Mouse (Mus musculus): Measurements from ENCODE around the gene Mrgprb5. TPM values are rescaled to one million over a fixed set of nuclear protein-coding genes. Genes with fewer than 3 reads are reported as not detected.
"Not testable (repeated sequence)": the region's sequence is repeated elsewhere in the genome, so short reads cannot be mapped to it uniquely, and the experiment has no call there.

Mrgprb5 gene
- polyA plus RNA-seq (2012; rRNA removed), result not detected in 2 replicates

DNA sequence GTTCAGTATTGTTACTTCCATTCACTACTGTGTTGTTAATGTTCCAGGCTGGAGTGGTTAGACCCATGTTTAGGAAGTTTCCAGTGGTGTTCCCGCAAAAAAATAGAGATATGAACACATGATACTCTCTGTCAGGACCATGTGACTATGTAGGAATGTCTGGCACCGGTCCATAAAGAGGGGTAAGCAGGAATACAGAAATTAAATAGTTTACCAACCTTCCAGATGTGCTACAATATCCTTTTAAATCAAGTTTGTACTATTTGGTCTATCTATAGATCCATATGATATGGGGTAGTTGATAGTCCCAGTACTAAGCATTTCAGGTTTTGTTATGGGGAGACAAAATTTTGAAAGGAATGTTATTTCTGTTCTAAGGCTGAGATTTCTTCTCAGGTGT lies at the start of gene Mrgprb5:
Mrgprb5 (minus strand) TSS at position 101 of the 400 bp plus-strand sequence.
- Histone ChIP-seq H3K4me3 (ENCODE audit: insufficient read depth, low read length) (no peak within 1 kb of the TSS), H3K4me1 (ENCODE audit: control insufficient read depth, insufficient read depth, low read length) (no peaks in the 10 kb centered on the region), H3K27ac (ENCODE audit: insufficient read depth, low read length) (no peak within 1 kb of the TSS)
- TF ChIP-seq POLR2A (IDR thresholded peaks at IDR 0.05; ENCODE audit: extremely low read depth, insufficient read depth, low read length) (no peak), CTCF (IDR thresholded peaks at IDR 0.05; ENCODE audit: extremely low read depth, insufficient read depth, low read length) (no peak)

DNA sequence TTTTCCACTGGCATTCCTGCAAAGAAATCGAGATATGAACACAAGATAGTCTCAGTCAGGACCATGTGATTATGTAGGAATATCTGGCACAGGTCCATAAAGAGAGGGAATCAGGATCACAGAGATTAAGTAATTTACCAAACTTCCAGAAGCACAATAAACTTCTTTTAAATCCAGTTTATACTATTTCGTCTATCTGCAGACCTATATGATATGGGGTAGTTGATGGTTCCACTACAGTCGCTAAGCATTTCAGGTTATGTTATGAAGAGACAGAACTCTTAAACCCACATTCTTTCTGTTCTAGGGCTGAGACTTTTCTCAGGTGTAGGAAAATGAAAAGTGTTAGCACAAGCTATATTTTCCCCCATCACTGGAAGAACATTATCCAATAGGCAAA lies 30.4 kb upstream of the Mrgprb5 start, which contains the start of gene Mrgprb4:
Mrgprb4 (minus strand) TSS at position 101 of the 400 bp plus-strand sequence.
- Histone ChIP-seq H3K4me3 (ENCODE audit: insufficient read depth, low read length) (no peak within 1 kb of the TSS), H3K4me1 (ENCODE audit: control insufficient read depth, insufficient read depth, low read length) (no peaks in the 10 kb centered on the region), H3K27ac (ENCODE audit: insufficient read depth, low read length) (no peak within 1 kb of the TSS)
- TF ChIP-seq CTCF (IDR thresholded peaks at IDR 0.05; ENCODE audit: extremely low read depth, insufficient read depth, low read length), result no peak
- no peak for TF ChIP-seq POLR2A (IDR thresholded peaks at IDR 0.05; ENCODE audit: extremely low read depth, insufficient read depth, low read length)

DNA sequence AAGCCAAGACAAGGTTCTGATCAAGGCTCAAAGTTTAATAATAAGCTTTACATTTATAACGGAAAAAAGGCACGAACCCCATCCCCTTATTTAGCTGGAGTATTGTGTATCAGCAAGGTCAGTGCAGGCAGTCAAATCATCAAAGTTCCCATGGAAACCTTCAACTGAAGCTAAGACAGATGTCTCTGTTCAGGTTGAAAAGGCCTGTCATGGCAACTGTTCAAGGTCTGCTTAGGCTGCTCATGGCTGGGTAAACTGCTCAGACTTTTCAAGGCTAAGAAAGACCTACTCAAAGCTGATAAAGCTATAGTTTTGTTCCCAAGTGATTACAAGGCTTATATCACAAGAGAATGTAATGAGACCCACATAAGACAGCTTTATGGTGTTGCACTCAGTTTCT lies 1.3 kb downstream of the Mrgprb5 start:
- Histone ChIP-seq H3K27ac (ENCODE audit: insufficient read depth, low read length) (no peak overlapping the region), H3K4me1 (ENCODE audit: control insufficient read depth, insufficient read depth, low read length) (no peaks in the 10 kb centered on the region)
- TF ChIP-seq POLR2A (IDR thresholded peaks at IDR 0.05; ENCODE audit: extremely low read depth, insufficient read depth, low read length) (no peak), CTCF (IDR thresholded peaks at IDR 0.05; ENCODE audit: extremely low read depth, insufficient read depth, low read length) (no peak)

DNA sequence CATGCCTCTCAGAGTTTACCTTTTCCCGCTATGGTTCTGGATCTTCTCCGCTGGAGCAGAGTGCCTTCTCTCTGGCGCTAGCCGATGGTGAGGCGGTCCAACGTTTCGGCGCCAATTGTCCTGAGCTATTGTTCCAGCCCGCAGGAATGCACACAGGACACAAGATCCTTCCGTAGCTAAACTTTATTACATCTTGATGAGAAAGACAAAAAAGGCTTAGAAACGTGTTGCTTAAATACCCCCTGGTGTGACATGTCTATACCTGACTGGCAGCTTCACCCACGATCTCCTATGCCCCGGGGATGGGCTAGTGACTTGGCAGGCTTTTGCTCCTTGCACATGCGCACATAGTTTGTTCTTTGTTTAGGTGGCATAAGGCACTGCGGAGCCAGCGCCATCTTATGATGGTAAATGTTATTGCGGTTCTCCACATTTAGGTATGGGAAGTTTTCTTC lies 30.5 kb downstream of the Mrgprb5 start:
- H3K27ac ChIP-seq (ENCODE audit: insufficient read depth, low read length), result peak overlapping the region; percentile 78
- 0 out of 2 replicates have a peak, but pooled peaks have one; percentile 20 for TF ChIP-seq CTCF (IDR thresholded peaks at IDR 0.05; ENCODE audit: extremely low read depth, insufficient read depth, low read length)
- no peak for TF ChIP-seq POLR2A (IDR thresholded peaks at IDR 0.05; ENCODE audit: extremely low read depth, insufficient read depth, low read length)
- peak overlapping the region; percentile 41 for H3K4me3 ChIP-seq (ENCODE audit: insufficient read depth, low read length)
- no peaks in the 10 kb centered on the region for H3K4me1 ChIP-seq (ENCODE audit: control insufficient read depth, insufficient read depth, low read length)

More for the DNA sequence above, 1.3 kb downstream of the Mrgprb5 start:
- H3K4me3 ChIP-seq (ENCODE audit: insufficient read depth, low read length), result no peak overlapping the region

DNA sequence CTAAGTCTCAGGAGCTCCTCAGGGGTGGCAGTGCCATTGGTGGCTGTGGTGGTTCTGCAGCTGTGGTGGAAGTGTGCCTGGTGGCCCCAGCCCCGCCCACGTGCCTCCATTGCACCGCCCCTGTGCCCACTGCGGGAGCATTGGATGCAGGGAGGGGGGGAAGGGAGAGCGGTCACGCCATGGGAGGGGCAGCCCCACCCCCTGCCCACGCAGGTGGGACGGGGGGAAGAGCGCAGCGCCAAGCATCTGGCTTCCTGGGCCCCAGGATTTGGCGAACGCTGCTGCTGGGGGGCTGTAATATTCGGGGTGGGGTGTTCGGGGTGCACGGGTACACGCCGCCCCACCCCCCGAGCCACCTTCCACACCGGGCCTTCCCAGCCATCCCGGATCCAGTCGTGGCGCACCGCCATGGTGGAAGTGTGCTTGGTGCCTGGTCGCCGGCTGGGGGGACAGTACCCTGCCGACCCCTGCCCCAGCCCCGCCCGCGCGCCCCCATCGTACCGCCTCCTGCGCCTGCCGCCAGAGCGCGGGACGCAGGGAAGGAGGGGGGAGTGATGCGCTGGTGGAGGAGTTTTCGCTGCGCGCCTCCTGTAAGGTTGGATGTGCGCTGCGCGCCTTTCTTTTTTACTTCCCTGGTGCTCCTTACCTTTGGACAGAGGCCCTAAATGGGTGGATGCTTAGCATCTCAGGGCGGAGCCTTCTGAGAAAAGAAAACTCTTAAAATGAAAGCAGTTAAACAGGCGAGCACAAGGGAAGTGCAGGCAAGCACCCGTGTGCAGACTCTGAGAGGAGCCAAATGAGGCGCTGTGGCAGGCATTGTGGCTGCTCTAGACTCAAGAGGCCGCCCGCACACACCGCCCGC lies 31.4 kb downstream of the Mrgprb5 start:
- no peak for TF ChIP-seq CTCF (IDR thresholded peaks at IDR 0.05; ENCODE audit: extremely low read depth, insufficient read depth, low read length)
- no peak for TF ChIP-seq POLR2A (IDR thresholded peaks at IDR 0.05; ENCODE audit: extremely low read depth, insufficient read depth, low read length)
- peak overlapping the region; percentile 78 for H3K27ac ChIP-seq (ENCODE audit: insufficient read depth, low read length)

DNA sequence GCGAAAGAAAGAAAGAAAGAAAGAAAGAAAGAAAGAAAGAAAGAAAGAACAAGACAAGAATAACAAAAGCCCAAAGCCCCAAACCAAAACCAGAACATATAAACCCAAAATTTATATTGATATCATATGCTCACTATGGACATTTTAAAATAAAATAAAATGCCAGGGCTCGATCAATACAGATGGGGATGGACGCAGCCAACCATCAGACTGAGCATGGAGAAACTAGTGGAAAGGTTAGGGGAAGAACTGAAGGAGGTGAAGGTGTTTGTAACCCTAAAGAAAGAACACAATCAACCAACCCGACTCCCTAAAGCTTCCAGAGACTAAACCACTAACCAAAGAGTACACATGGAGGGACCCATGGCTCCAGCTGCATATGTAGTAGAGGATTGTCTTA lies 36.1 kb downstream of the Mrgprb5 start:
- no peaks in the 10 kb centered on the region for H3K4me1 ChIP-seq (ENCODE audit: control insufficient read depth, insufficient read depth, low read length)
- no peak overlapping the region for H3K27ac ChIP-seq (ENCODE audit: insufficient read depth, low read length)
- TF ChIP-seq POLR2A (IDR thresholded peaks at IDR 0.05; ENCODE audit: extremely low read depth, insufficient read depth, low read length) (no peak), CTCF (IDR thresholded peaks at IDR 0.05; ENCODE audit: extremely low read depth, insufficient read depth, low read length) (no peak)
- no peak overlapping the region for H3K4me3 ChIP-seq (ENCODE audit: insufficient read depth, low read length)

More for the DNA sequence above, 31.4 kb downstream of the Mrgprb5 start:
- Histone ChIP-seq H3K4me1 (ENCODE audit: control insufficient read depth, insufficient read depth, low read length) (no peaks in the 10 kb centered on the region), H3K4me3 (ENCODE audit: insufficient read depth, low read length) (peak overlapping the region; percentile 41)

DNA sequence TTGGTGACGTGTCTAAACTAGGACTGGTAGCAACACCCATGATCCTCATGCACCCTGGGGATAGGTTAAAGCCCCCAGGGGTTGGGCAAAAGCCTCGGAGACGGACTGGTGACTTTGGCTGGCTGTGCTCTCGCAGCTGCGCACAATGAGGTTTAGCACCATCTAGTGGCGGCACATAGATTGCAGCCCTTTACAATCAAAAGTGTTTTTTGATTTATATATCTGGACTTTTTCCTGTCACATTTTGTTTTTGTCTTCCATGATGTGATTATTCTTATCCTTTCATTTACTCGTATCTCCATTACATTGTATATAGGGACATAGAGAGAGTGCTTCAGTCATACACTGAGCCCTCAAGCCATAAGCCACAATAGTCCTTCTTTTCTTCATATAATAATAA lies 36.6 kb downstream of the Mrgprb5 start:
- H3K4me1 ChIP-seq (ENCODE audit: control insufficient read depth, insufficient read depth, low read length); H3K27ac ChIP-seq (ENCODE audit: insufficient read depth, low read length); H3K4me3 ChIP-seq (ENCODE audit: insufficient read depth, low read length): not testable (repeated sequence)

DNA sequence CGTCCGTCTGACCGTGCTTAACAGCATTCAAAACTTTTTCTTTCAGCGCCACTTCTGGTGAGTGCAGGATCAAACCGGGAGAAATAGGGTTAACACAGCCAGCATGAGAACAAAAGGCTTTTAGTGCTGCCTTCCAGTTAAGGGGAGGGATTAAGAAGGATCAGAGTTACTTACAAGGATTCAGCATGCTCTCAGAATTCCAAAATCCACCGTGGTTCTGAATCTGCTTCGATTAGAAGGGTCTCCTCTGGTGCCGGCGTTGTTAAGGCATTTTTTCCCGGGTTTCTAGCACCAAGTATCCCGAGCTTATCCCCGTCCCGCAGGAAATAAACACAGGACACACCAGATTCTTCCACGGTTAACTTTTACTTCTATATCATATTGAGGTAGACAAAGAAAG lies 37.0 kb downstream of the Mrgprb5 start:
- H3K4me1 ChIP-seq (ENCODE audit: control insufficient read depth, insufficient read depth, low read length); H3K27ac ChIP-seq (ENCODE audit: insufficient read depth, low read length); H3K4me3 ChIP-seq (ENCODE audit: insufficient read depth, low read length): not testable (repeated sequence)

DNA sequence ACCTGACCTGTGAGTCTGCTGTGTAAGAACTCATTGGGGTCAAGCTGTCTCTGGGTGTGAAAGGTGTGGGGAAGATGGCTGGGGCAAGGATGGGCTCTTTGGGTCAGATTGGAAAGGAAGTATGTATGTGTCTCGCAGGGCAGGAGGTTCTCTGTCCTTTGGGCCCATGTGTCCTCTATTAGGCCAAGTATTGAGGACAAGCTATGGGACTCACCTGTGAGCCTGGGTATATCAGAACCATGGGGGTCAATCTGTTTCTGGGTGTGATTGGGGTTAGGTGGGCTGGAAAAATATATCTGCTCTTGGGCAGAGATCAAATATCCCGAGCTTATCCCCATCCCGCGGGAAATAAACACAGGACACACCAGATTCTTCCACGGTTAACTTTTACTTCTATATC lies 45.0 kb downstream of the Mrgprb5 start:
- TF ChIP-seq CTCF (IDR thresholded peaks at IDR 0.05; ENCODE audit: extremely low read depth, insufficient read depth, low read length), result no peak
- TF ChIP-seq POLR2A (IDR thresholded peaks at IDR 0.05; ENCODE audit: extremely low read depth, insufficient read depth, low read length), result no peak
- Histone ChIP-seq H3K4me3 (ENCODE audit: insufficient read depth, low read length) (no peak overlapping the region), H3K27ac (ENCODE audit: insufficient read depth, low read length) (no peak overlapping the region), H3K4me1 (ENCODE audit: control insufficient read depth, insufficient read depth, low read length) (no peaks in the 10 kb centered on the region)

Other genes with a start within 250 kb of the Mrgprb5 start
- gene Mrgpra4, start 186.9 kb downstream of the Mrgprb5 start, polyA plus RNA-seq (2012; rRNA removed), result not detected in 2 replicates
- gene Mrgprx1, start 141.4 kb downstream of the Mrgprb5 start, polyA plus RNA-seq (2012; rRNA removed), result not detected in 2 replicates
- gene Mrgprb4, start 30.3 kb upstream of the Mrgprb5 start, polyA plus RNA-seq (2012; rRNA removed), result not detected in 2 replicates
- not detected in 2 replicates for gene Mrgprb8, start 219.5 kb upstream of the Mrgprb5 start, polyA plus RNA-seq (2012; rRNA removed)